Mouse (Mus musculus) liver, embryonic 15.5 days (tissue): ENCODE measurements around the gene Parva. TPM values are rescaled to one million over a fixed set of nuclear protein-coding genes. Genes with fewer than 3 reads are reported as not detected.

Experiments used
- ATAC-seq: fragments of 200-750 bp; cut with Nextera tagmentation; 2 replicates; pipeline ENCODE4 v1.8.0; 2017; ENCODE audit warnings: moderate number of reproducible peaks, mild to moderate bottlenecking, moderate library complexity; ENCODE audit not compliant: insufficient read depth
- H3K27ac ChIP-seq: fragments of 300-500 bp; sonication (generic); replicated peaks from 2 replicates; pipeline ENCODE4 v1.5.1; 2015; ENCODE audit warnings: mild to moderate bottlenecking, inconsistent platforms
- H3K27me3 ChIP-seq: fragments of 300-500 bp; sonication (generic); 2 replicates; pipeline ENCODE4 v1.6.1; 2015; ENCODE audit warnings: mild to moderate bottlenecking, inconsistent platforms
- H3K36me3 ChIP-seq: fragments of 300-500 bp; sonication (generic); replicated peaks from 2 replicates; pipeline ENCODE4 v1.6.1; 2015; ENCODE audit warnings: moderate library complexity, mild to moderate bottlenecking, inconsistent platforms
- H3K4me1 ChIP-seq: fragments of 300-500 bp; sonication (generic); replicated peaks from 2 replicates; pipeline ENCODE4 v1.6.1; 2015; ENCODE audit warnings: inconsistent platforms
- H3K4me2 ChIP-seq: fragments of 300-500 bp; sonication (generic); 2 replicates; pipeline ENCODE4 v1.6.1; 2015; ENCODE audit warnings: moderate library complexity, mild to moderate bottlenecking, inconsistent platforms
- H3K4me3 ChIP-seq: fragments of 300-500 bp; sonication (generic); replicated peaks from 2 replicates; pipeline ENCODE4 v1.5.1; 2015; ENCODE audit warnings: mild to moderate bottlenecking, inconsistent platforms
- H3K9ac ChIP-seq: fragments of 300-500 bp; sonication (generic); 2 replicates; pipeline ENCODE4 v1.6.1; 2015; ENCODE audit warnings: moderate library complexity, mild to moderate bottlenecking, inconsistent platforms
- H3K9me3 ChIP-seq: fragments of 300-500 bp; sonication (generic); replicated peaks from 2 replicates; pipeline ENCODE4 v1.6.1; 2016; ENCODE audit warnings: inconsistent platforms
- WGBS: fragments of 180-500 bp; shearing (Covaris S2); methylation state at CpG from one replicate; pipeline ENCODE4 v1.1.7; 2015; ENCODE audit warnings: mixed read lengths; ENCODE audit not compliant: insufficient replicate concordance; 5-methylcytosine and 5-hydroxymethylcytosine counted together
- polyA plus RNA-seq: library from polyadenylated mRNA; unstranded; fragments of >200 nt; fragmentation: Nextera tagmentation; extraction: Ambion mirVana; gene quantifications from 2 replicates; pipeline ENCODE4 v1.2.1, GENCODE M21; 2015

The Parva gene
- polyA plus RNA-seq, 1 experiment from 2014 or later, result 7.4 TPM

DNA sequence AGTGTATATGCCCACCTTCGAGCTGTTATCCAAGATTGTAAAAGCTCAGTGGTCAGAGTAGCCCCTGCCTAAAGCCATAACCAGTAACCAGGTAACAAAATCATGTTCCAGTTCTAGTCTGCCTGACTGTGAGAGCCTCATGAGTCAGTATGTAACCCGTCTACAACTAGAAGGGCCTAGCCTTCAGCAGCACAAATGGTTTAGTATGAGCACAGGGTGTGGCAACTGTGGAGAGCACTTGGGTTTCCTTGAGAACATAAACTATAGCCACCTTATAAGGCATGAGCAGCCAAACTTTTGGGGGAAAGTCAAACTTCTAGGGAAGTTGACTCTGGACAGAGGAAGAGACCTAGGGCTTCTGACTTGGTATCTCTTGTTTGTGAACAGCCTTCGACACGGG, 139.7 kb downstream of the Parva start:
- Histone ChIP-seq H3K4me1 (no peaks in the 10 kb centered on the region), H3K36me3 (no peaks in the 10 kb centered on the region), H3K27ac (no peak overlapping the region), H3K9me3 (no peaks in the 10 kb centered on the region), H3K4me2 (no peak overlapping the region), H3K9ac (no peak overlapping the region), H3K27me3 (no peaks in the 10 kb centered on the region), H3K4me3 (no peak overlapping the region)
- WGBS, result 59% methylated on average over 4 of the region's 4 CpGs
- no peak for ATAC-seq

DNA sequence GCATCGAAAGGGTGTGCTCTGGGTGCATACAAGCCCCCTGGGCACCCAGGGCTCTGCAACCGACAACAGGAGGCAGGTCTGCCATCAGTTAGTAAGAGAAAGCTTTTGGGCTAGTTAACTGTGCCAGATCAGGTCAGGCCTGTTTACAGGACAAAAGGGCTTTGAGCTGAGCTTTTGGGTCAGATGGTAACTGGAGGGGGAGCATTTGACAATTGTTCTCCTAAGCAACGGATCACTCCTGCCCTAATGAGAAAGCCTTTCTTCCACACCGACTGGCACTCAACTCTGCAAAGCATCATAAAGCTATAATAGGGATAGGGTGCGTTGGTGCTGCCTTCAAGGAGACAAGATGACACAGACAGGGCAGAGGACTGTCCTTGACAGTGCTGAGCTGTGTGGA, 141.7 kb downstream of the Parva start:
- WGBS, result 45% methylated on average over 5 of the region's 5 CpGs

DNA sequence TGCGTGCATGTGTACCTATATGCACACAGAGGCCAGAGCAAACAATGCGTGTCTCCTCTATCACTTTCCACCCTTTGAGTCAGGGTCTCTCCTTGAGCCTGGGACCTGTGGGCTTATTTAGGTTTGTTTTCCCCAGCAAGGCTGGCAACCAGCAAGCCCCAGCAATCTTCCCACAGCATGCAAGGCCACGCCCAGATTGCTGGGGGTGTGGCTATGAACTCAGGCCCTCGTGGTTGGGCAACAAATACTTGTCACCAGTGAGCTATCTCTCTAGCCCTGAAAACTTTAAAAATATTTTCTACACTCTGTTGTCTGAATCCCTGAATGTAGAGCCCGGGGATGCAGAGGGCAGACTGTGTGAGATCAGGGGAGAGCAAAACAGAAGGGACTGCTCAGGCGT, 154.3 kb downstream of the Parva start:
- WGBS, result 57% methylated on average over 6 of the region's 6 CpGs
- H3K27me3 ChIP-seq, result no peaks in the 10 kb centered on the region
- no peaks in the 10 kb centered on the region for H3K36me3 ChIP-seq
- H3K27ac ChIP-seq, result no peak overlapping the region
- ATAC-seq, result no peak
- H3K9ac ChIP-seq, result no peak overlapping the region
- H3K4me3 ChIP-seq, result no peak overlapping the region
- H3K4me2 ChIP-seq, result no peak overlapping the region
- no peaks in the 10 kb centered on the region for H3K9me3 ChIP-seq
- H3K4me1 ChIP-seq, result no peaks in the 10 kb centered on the region

More for the DNA sequence above, 141.7 kb downstream of the Parva start:
- no peak for ATAC-seq
- H3K27me3 ChIP-seq, result no peaks in the 10 kb centered on the region
- no peak overlapping the region for H3K27ac ChIP-seq
- no peak overlapping the region for H3K4me3 ChIP-seq
- no peak overlapping the region for H3K4me2 ChIP-seq
- H3K36me3 ChIP-seq, result no peaks in the 10 kb centered on the region
- H3K9ac ChIP-seq, result no peak overlapping the region
- no peaks in the 10 kb centered on the region for H3K4me1 ChIP-seq
- H3K9me3 ChIP-seq, result no peaks in the 10 kb centered on the region

DNA sequence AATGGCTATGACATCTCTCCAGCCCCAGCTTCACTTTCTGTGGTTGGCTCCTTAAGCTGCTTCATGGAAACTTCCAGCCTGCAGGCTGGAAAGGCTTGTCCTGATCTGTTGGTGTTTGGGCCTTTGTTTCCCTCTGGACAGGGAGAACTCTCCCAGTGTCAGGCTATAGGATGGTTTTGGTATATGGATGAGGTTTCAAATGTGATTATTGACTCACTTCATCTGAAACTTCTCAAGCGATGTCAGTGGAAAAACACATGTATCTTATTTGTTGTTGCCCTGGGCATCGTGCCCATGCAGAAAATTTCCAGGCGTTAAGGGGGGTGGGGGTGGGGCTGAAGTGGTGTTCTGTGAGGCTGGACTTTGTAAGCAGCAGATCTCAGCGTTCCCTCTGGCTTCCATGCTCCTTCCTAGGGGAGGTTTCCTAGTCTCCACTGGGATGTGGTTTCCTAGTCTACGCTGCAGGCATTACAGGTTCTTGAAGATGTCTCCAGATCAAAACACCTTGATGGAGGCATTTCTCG, 155.6 kb downstream of the Parva start:
- WGBS, result 61% methylated on average over 6 of the region's 6 CpGs

DNA sequence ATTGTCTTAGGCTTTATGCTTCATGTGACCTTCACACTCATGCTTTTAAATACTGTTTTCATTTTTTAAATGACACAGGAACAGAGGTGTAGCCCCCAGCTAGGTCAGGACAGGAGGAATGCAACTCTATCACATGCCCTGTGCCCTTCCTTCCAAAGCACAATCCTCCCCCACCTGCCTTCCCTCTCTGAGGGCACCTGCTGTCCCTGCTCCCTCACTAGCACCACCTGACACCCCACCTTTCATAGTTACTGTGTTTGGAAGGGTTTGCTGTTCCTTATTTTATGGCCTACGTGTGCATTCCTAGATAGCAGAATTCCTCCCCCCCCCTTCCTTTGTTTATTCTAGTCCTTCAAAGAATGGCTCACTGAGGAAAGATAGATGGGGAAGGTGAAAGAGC, 160.1 kb downstream of the Parva start:
- no peaks in the 10 kb centered on the region for H3K27me3 ChIP-seq
- WGBS, result 35% methylated on average over 1 of the region's 1 CpGs
- H3K27ac ChIP-seq, result no peak overlapping the region
- no peak overlapping the region for H3K9ac ChIP-seq
- H3K9me3 ChIP-seq, result no peaks in the 10 kb centered on the region
- no peaks in the 10 kb centered on the region for H3K36me3 ChIP-seq
- ATAC-seq, result no peak
- H3K4me3 ChIP-seq, result no peak overlapping the region
- H3K4me1 ChIP-seq, result no peaks in the 10 kb centered on the region
- H3K4me2 ChIP-seq, result no peak overlapping the region

More for the DNA sequence above, 155.6 kb downstream of the Parva start:
- no peak overlapping the region for H3K27ac ChIP-seq
- no peak overlapping the region for H3K4me2 ChIP-seq
- H3K9ac ChIP-seq, result no peak overlapping the region
- no peaks in the 10 kb centered on the region for H3K9me3 ChIP-seq
- no peaks in the 10 kb centered on the region for H3K4me1 ChIP-seq
- H3K4me3 ChIP-seq, result no peak overlapping the region
- no peak for ATAC-seq
- no peaks in the 10 kb centered on the region for H3K27me3 ChIP-seq
- no peaks in the 10 kb centered on the region for H3K36me3 ChIP-seq

DNA sequence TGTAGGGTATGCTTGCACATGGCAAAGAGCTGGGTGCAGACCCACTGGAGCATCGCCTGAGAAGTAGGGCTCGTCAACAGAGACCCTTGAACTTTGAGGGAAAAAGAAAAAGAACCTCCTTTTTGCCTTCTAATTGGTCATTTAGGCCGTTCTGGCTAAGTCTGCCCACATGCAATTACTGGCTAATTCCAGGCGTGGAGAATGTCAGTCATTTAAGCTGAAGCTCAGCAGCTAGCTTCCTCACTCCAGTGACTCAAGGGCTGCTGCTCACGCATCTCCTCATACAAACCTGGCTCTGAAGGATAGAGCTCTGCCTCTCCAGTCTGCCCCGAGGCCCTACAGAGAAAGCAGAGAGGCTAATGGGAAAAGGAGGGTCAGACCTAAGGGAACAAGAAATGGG, 162.2 kb downstream of the Parva start:
- Histone ChIP-seq H3K4me1 (no peaks in the 10 kb centered on the region), H3K36me3 (no peaks in the 10 kb centered on the region), H3K27ac (no peak overlapping the region), H3K9ac (no peak overlapping the region), H3K9me3 (no peaks in the 10 kb centered on the region), H3K4me3 (no peak overlapping the region), H3K27me3 (no peaks in the 10 kb centered on the region), H3K4me2 (no peak overlapping the region)
- WGBS, result 45% methylated on average over 6 of the region's 6 CpGs
- no peak for ATAC-seq

DNA sequence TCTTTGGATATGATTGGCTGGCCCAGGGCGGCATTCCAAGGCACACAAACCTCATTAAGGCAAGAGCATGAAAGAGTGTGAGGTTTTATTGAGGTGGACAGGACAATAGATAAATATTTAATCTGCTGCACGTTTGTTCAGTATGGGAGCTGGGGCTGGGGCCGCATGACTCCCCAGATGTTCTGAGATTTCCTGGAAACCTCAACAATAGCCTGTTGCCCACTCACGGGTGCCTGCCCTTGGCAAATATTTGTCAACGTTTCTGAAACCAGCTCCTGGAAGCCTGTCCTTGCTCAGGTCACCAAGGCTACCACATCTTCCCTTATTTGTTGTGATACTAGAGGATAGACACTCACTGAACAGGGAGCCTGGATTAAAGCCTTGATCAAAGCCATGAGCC, 166.3 kb downstream of the Parva start:
- no peak for ATAC-seq
- Histone ChIP-seq H3K27me3 (no peaks in the 10 kb centered on the region), H3K36me3 (no peaks in the 10 kb centered on the region), H3K4me2 (no peak overlapping the region), H3K9me3 (no peaks in the 10 kb centered on the region), H3K4me1 (no peaks in the 10 kb centered on the region), H3K9ac (no peak overlapping the region), H3K4me3 (no peak overlapping the region), H3K27ac (no peak overlapping the region)
- WGBS, result 40% methylated on average over 5 of the region's 5 CpGs

DNA sequence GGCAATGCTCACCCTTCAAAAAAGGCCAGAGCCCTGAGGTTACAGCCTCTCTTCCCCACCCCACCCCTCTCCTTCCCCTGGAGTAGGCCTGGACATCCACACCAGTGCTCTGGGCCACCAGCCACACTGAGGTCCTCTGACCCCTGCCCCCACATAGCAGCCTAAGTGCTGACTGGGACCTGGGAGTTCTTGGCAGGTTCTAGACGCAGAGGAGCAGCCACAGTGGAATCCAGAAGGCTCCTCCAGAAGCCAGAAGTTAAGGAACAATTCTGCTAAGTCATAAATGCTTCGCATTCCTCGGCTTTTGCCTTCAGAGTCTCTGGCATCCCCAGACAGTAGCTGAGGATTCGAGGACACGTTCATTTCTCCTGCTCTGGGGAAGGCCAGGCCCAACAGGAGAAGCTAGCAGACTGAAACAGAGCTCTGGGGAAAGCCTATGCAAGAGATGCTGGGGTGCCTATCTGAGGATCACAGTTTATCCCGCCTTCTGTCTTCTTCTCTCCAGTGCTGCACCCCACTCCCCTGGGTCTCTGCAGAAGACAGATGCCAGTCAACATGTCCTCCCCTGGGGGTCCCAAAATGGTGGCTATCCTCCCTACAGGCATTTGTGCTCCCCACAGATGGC, 168.0 kb downstream of the Parva start:
- Histone ChIP-seq H3K9me3 (no peaks in the 10 kb centered on the region), H3K9ac (no peak overlapping the region), H3K27ac (no peak overlapping the region), H3K4me3 (no peak overlapping the region), H3K27me3 (no peaks in the 10 kb centered on the region), H3K4me2 (no peak overlapping the region), H3K36me3 (no peaks in the 10 kb centered on the region), H3K4me1 (no peaks in the 10 kb centered on the region)
- 35% methylated on average over 6 of the region's 6 CpGs for WGBS
- no peak for ATAC-seq

DNA sequence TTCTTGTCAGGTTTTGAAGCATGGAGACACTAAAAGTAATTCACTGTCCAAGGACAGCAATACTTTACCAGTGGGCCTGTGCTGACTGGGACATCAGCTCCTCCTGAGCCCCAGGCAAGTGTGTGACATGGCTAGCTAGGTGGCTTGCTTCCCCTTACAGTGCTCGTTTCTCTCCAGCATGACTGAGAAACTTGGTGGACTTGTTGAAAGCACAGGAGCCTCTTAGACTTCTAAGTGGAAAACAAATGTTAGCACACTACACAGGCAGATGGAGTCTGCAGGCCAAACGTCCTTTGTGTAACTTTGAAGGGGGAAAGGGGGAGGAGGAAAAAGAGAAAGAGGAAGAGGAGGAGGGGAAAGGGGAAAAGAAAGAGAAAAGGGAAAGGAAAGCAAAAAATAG, 172.3 kb downstream of the Parva start:
- H3K4me2 ChIP-seq, result no peak overlapping the region
- no peak overlapping the region for H3K27ac ChIP-seq
- H3K4me1 ChIP-seq, result no peaks in the 10 kb centered on the region
- no peaks in the 10 kb centered on the region for H3K36me3 ChIP-seq
- no peak overlapping the region for H3K4me3 ChIP-seq
- H3K9ac ChIP-seq, result no peak overlapping the region
- 11% methylated on average over 2 of the region's 2 CpGs for WGBS
- no peaks in the 10 kb centered on the region for H3K27me3 ChIP-seq
- H3K9me3 ChIP-seq, result no peaks in the 10 kb centered on the region
- ATAC-seq, result no peak

DNA sequence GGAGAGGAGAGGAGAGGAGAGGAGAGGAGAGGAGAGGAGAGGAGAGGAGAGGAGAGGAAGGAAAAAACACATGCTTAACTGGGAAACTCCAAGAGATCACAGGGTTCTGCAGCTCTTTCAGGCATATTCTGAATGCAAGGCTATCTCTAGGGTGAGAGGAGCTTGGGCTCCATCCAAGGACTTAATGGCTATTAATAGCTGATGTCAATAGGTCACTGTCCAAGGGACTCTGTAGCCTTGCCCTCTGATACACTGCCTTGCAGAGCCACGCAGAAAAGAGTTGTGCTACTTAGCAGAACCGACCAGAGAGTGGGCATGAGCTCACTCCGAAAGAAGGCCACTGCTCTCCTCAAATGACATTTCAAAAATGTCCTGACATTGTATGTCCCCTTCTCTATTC, 172.9 kb downstream of the Parva start:
- H3K4me3 ChIP-seq, result no peak overlapping the region
- H3K9ac ChIP-seq, result no peak overlapping the region
- H3K4me1 ChIP-seq, result no peaks in the 10 kb centered on the region
- 52% methylated on average over 3 of the region's 3 CpGs for WGBS
- no peaks in the 10 kb centered on the region for H3K36me3 ChIP-seq
- no peaks in the 10 kb centered on the region for H3K9me3 ChIP-seq
- ATAC-seq, result no peak
- no peak overlapping the region for H3K4me2 ChIP-seq
- no peaks in the 10 kb centered on the region for H3K27me3 ChIP-seq
- H3K27ac ChIP-seq, result no peak overlapping the region

DNA sequence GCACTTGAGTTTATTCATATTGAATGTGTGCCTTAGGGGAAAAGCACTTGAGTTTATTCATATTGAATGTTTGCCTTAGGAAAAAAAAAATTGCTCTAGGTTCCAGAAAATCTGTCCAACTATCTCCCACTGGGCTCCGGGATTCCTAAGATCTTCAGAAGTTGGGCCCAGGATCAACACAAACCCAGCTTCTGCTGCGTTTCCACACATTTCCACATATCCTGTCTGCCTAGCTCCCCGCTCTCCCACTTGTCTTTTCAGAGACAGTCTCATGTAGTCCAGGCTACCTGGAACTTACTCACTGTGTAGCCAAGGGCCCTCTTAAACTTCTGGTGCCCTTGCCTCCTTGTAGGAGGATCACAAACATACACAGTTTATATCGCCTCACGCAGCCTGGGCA, 175.7 kb downstream of the Parva start:
- Histone ChIP-seq H3K9me3 (no peaks in the 10 kb centered on the region), H3K27ac (no peak overlapping the region), H3K4me3 (no peak overlapping the region), H3K9ac (no peak overlapping the region), H3K27me3 (no peaks in the 10 kb centered on the region), H3K4me1 (no peaks in the 10 kb centered on the region), H3K4me2 (no peak overlapping the region), H3K36me3 (no peaks in the 10 kb centered on the region)
- WGBS, result 70% methylated on average over 5 of the region's 5 CpGs
- ATAC-seq, result no peak

DNA sequence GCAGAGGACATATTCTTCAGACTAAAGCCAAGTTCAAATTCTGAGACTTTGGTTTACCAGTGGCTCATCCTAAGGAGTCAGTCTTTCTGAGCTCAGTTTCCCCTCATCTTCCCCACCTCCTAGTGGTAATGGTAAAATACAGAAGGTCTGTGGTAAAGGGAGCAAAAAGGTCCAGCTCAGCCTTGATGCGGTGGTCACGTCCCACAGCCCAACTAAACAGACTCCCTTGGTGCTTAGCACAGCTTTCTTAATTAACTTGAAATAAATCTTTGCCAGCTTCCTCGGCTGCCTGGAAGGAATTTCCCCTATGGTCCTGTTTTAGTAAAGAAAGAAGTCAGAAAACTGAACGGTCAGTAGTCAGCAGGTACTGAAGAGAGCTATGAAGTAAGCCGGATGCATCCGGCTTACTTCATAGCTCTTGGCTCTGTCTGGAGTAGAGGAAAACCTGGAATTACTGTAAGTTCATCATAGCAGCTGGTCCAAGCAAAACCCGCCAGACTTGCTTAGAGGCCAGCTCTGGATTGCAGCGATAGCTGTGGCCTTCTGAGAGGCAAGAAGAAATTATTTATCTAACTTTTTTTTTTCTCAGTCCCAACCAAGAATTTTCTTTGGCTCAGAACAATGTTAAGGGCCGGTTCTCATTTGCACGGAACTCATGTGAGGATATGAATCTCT, 176.3 kb downstream of the Parva start:
- Histone ChIP-seq H3K4me2 (no peak overlapping the region), H3K27ac (no peak overlapping the region), H3K9ac (no peak overlapping the region), H3K36me3 (no peaks in the 10 kb centered on the region), H3K27me3 (no peaks in the 10 kb centered on the region), H3K4me1 (no peaks in the 10 kb centered on the region), H3K4me3 (no peak overlapping the region), H3K9me3 (no peaks in the 10 kb centered on the region)
- ATAC-seq, result no peak
- WGBS, result 66% methylated on average over 10 of the region's 10 CpGs
